Mouse (Mus musculus) CH12F3 (cell line): ENCODE measurements around the gene Uevld.

Source experiments
- in situ Hi-C: fragments of 300-500 bp; cut with MboI; formaldehyde crosslinking; loops from 2 replicates; pipeline ENCODE4 v1.14.3; 2020; ENCODE audit warnings: low sequenced_read_pairs

Gene Uevld

DNA sequence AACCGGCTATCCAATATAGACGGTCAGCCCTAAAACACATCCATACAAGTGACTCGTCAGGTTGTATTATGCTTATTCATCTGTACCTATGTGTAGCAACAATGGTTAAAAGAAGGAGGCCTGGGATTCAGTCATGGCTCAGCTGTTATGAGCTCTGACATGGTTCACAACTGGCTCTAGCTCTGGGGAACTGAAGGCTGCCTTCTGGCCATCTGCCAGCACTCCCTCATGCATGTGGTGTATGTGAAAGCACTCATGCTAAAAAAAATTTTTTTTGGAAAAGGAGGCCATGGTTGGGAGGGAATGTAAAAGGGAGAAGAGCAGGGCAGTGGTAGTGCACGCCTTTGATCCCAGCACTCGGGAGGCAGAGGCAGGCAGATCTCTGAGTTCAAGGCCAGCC is 78.5 kb downstream of the Uevld start:
- in situ Hi-C loops, result no loop called here

DNA sequence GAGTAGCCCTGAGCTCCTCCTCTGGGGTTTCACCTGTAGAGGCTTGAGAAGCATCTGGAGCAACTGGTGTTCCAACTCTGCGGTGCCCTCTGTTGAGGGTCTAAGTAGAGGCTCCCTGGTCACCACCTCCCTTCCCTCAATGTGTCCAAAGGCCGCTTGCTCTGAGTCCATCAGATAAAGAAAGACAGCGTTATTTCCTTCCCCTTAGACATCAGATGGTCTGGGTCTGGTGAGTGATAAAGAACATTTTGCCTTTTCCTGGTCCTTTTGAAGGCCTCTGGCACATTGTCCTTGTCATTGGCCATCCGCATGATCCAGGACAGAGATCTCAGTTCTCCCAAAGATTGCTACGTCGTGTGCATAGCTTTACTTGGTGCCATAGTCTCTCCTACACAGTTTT is 81.1 kb downstream of the Uevld start:
- in situ Hi-C loops, result no loop called here

DNA sequence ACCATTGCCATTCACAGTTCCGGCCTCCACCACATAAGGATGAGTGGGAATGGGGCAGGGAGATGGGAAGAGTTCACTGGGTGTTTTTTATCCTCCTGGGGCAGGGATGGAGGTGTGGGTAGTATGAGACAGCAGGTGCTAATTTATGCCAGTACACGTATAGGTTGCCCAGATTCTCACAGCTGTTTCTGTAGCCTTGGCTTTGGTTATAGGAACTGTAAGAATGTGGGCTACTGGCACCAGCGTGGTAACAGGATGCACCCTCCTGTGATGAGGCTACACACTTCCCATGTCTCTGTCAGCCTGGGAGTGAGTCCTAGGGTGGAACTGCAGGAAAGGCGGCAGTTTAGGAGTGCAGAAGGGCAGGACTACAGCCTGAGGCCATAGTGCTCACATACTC is 81.5 kb downstream of the Uevld start:
- in situ Hi-C loops, result no loop called here
